Mouse (Mus musculus): ENCODE measurements around the gene Cdkal1. TPM values are rescaled to one million over a fixed set of nuclear protein-coding genes. Genes with fewer than 3 reads are reported as not detected.
A peak's percentile ranks its signal among the peaks of the same experiment; 100 is the strongest.

The Cdkal1 gene
- polyA plus RNA-seq, 1 experiment, result 0.55 TPM

DNA sequence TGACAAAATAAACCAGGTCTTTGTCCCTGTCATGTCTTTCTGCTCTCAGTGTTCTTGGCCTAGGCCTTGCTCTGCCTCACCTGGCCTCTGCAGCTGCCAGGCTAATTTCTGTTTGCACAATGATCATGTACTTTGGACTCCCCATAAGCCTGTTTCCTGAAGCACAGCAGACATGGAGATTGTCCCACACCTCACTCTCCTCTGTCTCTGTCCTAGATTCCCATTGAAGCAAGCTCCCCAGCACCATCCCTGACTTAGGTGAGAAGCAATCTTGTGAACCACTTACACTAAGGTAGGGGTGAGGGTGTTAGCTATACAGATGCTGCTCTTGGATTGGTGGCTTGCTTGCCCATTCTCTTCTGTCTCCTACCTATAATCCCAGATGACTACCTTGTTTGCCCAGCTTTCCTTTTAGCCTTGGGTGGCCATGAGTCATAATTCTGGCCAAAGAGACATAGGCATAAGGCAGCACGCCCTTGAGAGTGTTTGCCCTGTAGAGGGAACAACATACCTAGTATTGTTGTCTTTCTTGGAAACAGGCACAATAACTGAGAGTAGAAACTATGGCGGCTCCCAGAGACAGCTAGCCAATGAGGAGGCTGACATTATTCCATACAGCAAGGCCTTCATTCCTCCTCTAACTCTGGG is 692.5 kb downstream of the Cdkal1 start:
- Histone ChIP-seq H3K27ac (ENCODE audit: insufficient read depth, low read depth, low read length) (peak overlapping the region; percentile 48; the same call in 1 of the 2 replicates), H3K4me1 (ENCODE audit: control insufficient read depth, insufficient read depth, insufficient read length, low read length) (peaks cover 10% of the 10 kb centered on the region), H3K27me3 (ENCODE audit: control insufficient read depth, insufficient read depth, low read length) (no peaks in the 10 kb centered on the region), H3K36me3 (ENCODE audit: control insufficient read depth, insufficient read depth, low read length) (no peaks in the 10 kb centered on the region), H3K4me3 (ENCODE audit: low read depth, low read length) (no peak overlapping the region)
- TF ChIP-seq POLR2A (IDR thresholded peaks at IDR 0.05; ENCODE audit: low read depth, low read length), result no peak
- TF ChIP-seq CTCF (IDR thresholded peaks at IDR 0.05; ENCODE audit: extremely low read depth, insufficient read length, insufficient replicate concordance, low read depth, low read length), result no peak
- 42% methylated on average over 2 of the region's 2 CpGs for WGBS

DNA sequence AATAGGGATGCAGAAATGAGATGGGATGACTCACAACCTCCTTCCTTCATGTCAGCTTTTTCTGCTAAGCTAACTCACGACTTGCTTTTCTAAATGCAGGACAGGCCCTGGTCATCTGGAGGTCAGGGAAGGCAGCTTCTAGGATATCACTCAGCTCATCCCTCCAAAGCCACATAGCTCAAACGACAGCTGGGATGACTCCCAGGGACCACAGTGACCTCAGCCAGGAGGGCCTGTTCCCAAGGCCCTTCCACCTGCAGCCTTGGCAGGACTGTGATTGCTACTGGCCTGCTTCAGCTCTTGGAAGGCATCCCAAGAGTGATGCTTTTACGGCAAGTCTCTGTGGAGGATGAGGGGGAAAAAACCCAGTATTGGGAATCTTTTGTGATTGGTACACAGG is 693.0 kb downstream of the Cdkal1 start:
- no peak overlapping the region for H3K4me3 ChIP-seq (ENCODE audit: low read depth, low read length)
- peak overlapping the region; percentile 46; the same call in 1 of the 2 replicates for H3K27ac ChIP-seq (ENCODE audit: insufficient read depth, low read depth, low read length)
- TF ChIP-seq CTCF (IDR thresholded peaks at IDR 0.05; ENCODE audit: extremely low read depth, insufficient read length, insufficient replicate concordance, low read depth, low read length) (no peak), POLR2A (IDR thresholded peaks at IDR 0.05; ENCODE audit: low read depth, low read length) (no peak)
- 24% methylated on average over 3 of the region's 3 CpGs for WGBS
- peaks cover 13% of the 10 kb centered on the region for H3K4me1 ChIP-seq (ENCODE audit: control insufficient read depth, insufficient read depth, insufficient read length, low read length)
- no peaks in the 10 kb centered on the region for H3K27me3 ChIP-seq (ENCODE audit: control insufficient read depth, insufficient read depth, low read length)
- no peaks in the 10 kb centered on the region for H3K36me3 ChIP-seq (ENCODE audit: control insufficient read depth, insufficient read depth, low read length)

DNA sequence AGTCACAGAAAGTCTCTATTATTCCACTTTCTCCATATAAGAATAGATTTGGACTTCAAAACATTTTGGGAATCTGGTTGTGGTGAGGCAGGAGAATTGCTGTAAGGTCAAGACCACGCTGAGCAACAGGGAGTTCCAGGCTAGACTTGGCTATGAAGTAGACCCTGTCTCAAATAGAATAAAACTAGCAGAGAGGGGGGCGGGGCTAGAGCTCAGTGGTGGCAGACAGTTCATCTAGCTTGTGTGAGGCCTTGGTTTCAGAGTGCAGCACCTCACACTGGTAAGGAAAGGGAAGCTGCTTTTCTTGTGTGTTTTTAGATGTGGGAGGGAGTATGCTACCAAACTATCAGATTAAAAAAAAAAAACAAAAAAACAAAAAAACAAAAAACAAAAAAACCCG is 694.0 kb downstream of the Cdkal1 start:
- H3K4me3 ChIP-seq (ENCODE audit: low read depth, low read length), result no peak overlapping the region
- peaks cover 13% of the 10 kb centered on the region for H3K4me1 ChIP-seq (ENCODE audit: control insufficient read depth, insufficient read depth, insufficient read length, low read length)
- no peak for TF ChIP-seq POLR2A (IDR thresholded peaks at IDR 0.05; ENCODE audit: low read depth, low read length)
- TF ChIP-seq CTCF (IDR thresholded peaks at IDR 0.05; ENCODE audit: extremely low read depth, insufficient read length, insufficient replicate concordance, low read depth, low read length), result no peak
- 94% methylated on average over 3 of the region's 3 CpGs for WGBS
- no peaks in the 10 kb centered on the region for H3K36me3 ChIP-seq (ENCODE audit: control insufficient read depth, insufficient read depth, low read length)
- no peaks in the 10 kb centered on the region for H3K27me3 ChIP-seq (ENCODE audit: control insufficient read depth, insufficient read depth, low read length)
- H3K27ac ChIP-seq (ENCODE audit: insufficient read depth, low read depth, low read length), result no peak overlapping the region

DNA sequence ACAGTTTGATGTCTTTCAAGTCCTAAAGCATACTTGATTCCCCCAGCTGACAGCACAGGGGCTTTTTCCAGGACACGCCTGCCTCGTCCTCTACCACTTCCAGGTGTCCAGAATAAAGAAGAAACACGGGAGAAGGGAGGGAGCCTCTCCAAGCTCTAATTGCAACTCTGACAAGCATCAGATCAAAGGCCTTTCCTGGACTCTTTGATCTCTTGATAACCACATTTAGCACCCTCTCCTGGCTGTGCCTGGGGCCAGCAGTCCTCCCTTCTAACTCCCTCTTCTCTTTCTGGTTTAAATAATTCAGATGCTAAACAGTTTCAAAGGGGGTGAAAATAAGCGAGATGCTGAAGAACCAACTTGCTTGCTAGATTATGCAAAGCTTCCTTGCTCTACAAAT is 698.8 kb downstream of the Cdkal1 start:
- Histone ChIP-seq H3K36me3 (ENCODE audit: control insufficient read depth, insufficient read depth, low read length) (no peaks in the 10 kb centered on the region), H3K4me1 (ENCODE audit: control insufficient read depth, insufficient read depth, insufficient read length, low read length) (peaks cover 3% of the 10 kb centered on the region; the same call in 1 of the 2 replicates), H3K4me3 (ENCODE audit: low read depth, low read length) (no peak overlapping the region), H3K27ac (ENCODE audit: insufficient read depth, low read depth, low read length) (no peak overlapping the region), H3K27me3 (ENCODE audit: control insufficient read depth, insufficient read depth, low read length) (no peaks in the 10 kb centered on the region)
- TF ChIP-seq POLR2A (IDR thresholded peaks at IDR 0.05; ENCODE audit: low read depth, low read length) (no peak), CTCF (IDR thresholded peaks at IDR 0.05; ENCODE audit: extremely low read depth, insufficient read length, insufficient replicate concordance, low read depth, low read length) (no peak)
- WGBS, result 29% methylated on average over 4 of the region's 4 CpGs

- WGBS, result 91% methylated on average over 3 of the region's 3 CpGs
- H3K27me3 ChIP-seq (ENCODE audit: control insufficient read depth, insufficient read depth, low read length), result no peaks in the 10 kb centered on the region
- H3K36me3 ChIP-seq (ENCODE audit: control insufficient read depth, insufficient read depth, low read length), result no peaks in the 10 kb centered on the region
- TF ChIP-seq CTCF (IDR thresholded peaks at IDR 0.05; ENCODE audit: extremely low read depth, insufficient read length, insufficient replicate concordance, low read depth, low read length), result no peak
- TF ChIP-seq POLR2A (IDR thresholded peaks at IDR 0.05; ENCODE audit: low read depth, low read length), result no peak
- peaks cover 3% of the 10 kb centered on the region; the same call in 1 of the 2 replicates for H3K4me1 ChIP-seq (ENCODE audit: control insufficient read depth, insufficient read depth, insufficient read length, low read length)
- H3K27ac ChIP-seq (ENCODE audit: insufficient read depth, low read depth, low read length), result no peak overlapping the region
- H3K4me3 ChIP-seq (ENCODE audit: low read depth, low read length), result no peak overlapping the region
Observed at GRCm38 (mm10) chr13:29155297-29155696, 700.2 kb downstream of the Cdkal1 start.

DNA sequence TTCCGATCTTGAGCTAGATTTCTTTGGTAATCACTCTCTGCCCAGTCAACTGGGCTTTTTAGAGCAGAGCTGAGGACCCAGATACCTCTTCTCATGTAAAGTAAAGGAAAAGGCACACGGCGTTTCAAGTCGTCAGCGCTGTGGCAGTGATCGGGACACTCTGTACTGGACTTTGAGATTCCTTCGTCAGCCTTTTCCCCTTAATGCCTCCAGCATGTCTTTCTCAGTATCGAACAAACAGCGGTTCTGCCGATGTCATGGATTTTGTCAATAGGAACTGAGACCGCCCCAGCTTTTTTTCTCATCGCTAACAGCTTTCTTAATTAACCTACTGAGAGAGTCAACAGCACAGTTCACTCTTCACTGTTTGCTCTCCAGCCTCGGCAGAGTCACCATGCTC is 705.4 kb downstream of the Cdkal1 start:
- TF ChIP-seq CTCF (IDR thresholded peaks at IDR 0.05; ENCODE audit: extremely low read depth, insufficient read length, insufficient replicate concordance, low read depth, low read length) (no peak), POLR2A (IDR thresholded peaks at IDR 0.05; ENCODE audit: low read depth, low read length) (no peak)
- no peaks in the 10 kb centered on the region for H3K36me3 ChIP-seq (ENCODE audit: control insufficient read depth, insufficient read depth, low read length)
- H3K4me1 ChIP-seq (ENCODE audit: control insufficient read depth, insufficient read depth, insufficient read length, low read length), result no peaks in the 10 kb centered on the region
- no peaks in the 10 kb centered on the region for H3K27me3 ChIP-seq (ENCODE audit: control insufficient read depth, insufficient read depth, low read length)
- H3K4me3 ChIP-seq (ENCODE audit: low read depth, low read length), result no peak overlapping the region
- no peak overlapping the region for H3K27ac ChIP-seq (ENCODE audit: insufficient read depth, low read depth, low read length)
- 63% methylated on average over 13 of the region's 13 CpGs for WGBS

DNA sequence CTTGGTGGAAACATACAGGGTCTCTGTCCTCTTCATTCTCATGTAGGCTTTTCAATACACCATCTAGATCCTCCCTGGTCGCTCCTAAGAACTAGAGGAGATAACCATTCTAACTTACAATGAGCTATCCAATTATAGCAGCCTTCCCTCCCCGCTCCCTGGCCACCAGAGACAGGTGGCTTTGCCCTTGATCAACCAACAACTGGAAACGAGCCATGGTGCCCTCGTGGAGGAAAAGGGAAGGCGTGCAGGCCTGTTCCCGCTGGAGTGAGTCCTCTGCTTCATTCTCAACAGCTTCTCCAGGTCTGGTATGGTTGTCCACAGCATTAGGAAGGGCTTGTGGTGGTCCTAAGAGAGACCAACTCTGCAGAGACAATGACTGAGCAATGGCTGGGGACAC is 706.1 kb downstream of the Cdkal1 start:
- 67% methylated on average over 6 of the region's 6 CpGs for WGBS
- no peaks in the 10 kb centered on the region for H3K27me3 ChIP-seq (ENCODE audit: control insufficient read depth, insufficient read depth, low read length)

More for the DNA sequence above, 706.1 kb downstream of the Cdkal1 start:
- Histone ChIP-seq H3K36me3 (ENCODE audit: control insufficient read depth, insufficient read depth, low read length) (no peaks in the 10 kb centered on the region), H3K27ac (ENCODE audit: insufficient read depth, low read depth, low read length) (no peak overlapping the region), H3K4me1 (ENCODE audit: control insufficient read depth, insufficient read depth, insufficient read length, low read length) (no peaks in the 10 kb centered on the region), H3K4me3 (ENCODE audit: low read depth, low read length) (no peak overlapping the region)
- TF ChIP-seq POLR2A (IDR thresholded peaks at IDR 0.05; ENCODE audit: low read depth, low read length), result no peak
- TF ChIP-seq CTCF (IDR thresholded peaks at IDR 0.05; ENCODE audit: extremely low read depth, insufficient read length, insufficient replicate concordance, low read depth, low read length), result no peak

Measured in small intestine, adult 2 months (tissue).